Mouse (Mus musculus) mammary gland, adult 2 months (tissue): Measurements from ENCODE around the gene Gfm2. TPM values are rescaled to one million over a fixed set of nuclear protein-coding genes. Genes with fewer than 3 reads are reported as not detected.

Source experiments
- polyA plus RNA-seq: library from polyadenylated mRNA; depleted of rRNA; stranded (reverse); fragments of >200 nt; gene quantifications from 2 replicates; pipeline ENCODE4 v1.2.3, GENCODE M21; 2012; ENCODE audit warnings: low replicate concordance; rRNA removed

The Gfm2 gene
- 20.3 and 29.2 TPM in 2 replicates for polyA plus RNA-seq

GRCm38 (mm10) chr13:97137466-97138400 is at the start of gene Gfm2, which contains the start of gene Nsa2:
Gene Gfm2, plus strand, starts transcription at chr13:97137937.
Gene Nsa2, minus strand, starts transcription at chr13:97137937.

GRCm38 (mm10) chr13:97099187-97099852 is 38.4 kb upstream of the Gfm2 start, which contains the start of gene Gm6169:
Gene Gm6169, minus strand, starts transcription at chr13:97099237.

GRCm38 (mm10) chr13:97197932-97198562 is 60.3 kb downstream of the Gfm2 start, which contains the start of gene Hexb:
Gene Hexb, minus strand, starts transcription at chr13:97198357.

Other genes with a start within 250 kb of the Gfm2 start
- gene Gcnt4, start 213.2 kb upstream of the Gfm2 start, polyA plus RNA-seq, result 1.3 and 1.9 TPM in 2 replicates
- gene 1700029F12Rik, start 103.6 kb upstream of the Gfm2 start, polyA plus RNA-seq, result not detected in 2 replicates
- gene Fam169a, start 70.7 kb upstream of the Gfm2 start, polyA plus RNA-seq, result 0.04 TPM in 1 of 2 replicates, not detected in the other
- gene Gm6169, start 38.7 kb upstream of the Gfm2 start, polyA plus RNA-seq, result 1.2 and 8.4 TPM in 2 replicates
- 15.7 and 31.2 TPM in 2 replicates for gene Nsa2, start within 50 bp of the Gfm2 start, polyA plus RNA-seq
- 59.4 and 137 TPM in 2 replicates for gene Hexb, start 60.4 kb downstream of the Gfm2 start, polyA plus RNA-seq
- gene Enc1, start 103.2 kb downstream of the Gfm2 start, polyA plus RNA-seq, result 10.0 and 10.5 TPM in 2 replicates